10 mouse cellular contexts compared by ENCODE assay signal in genomic region chr5:73265460-73265859, GRCm38 (mm10). TPM values are rescaled to one million over a fixed set of nuclear protein-coding genes. Genes with fewer than 3 reads are reported as not detected.
A peak's percentile ranks its signal among the peaks of the same experiment; 100 is the strongest.
DNase-seq lines count a peak whose midpoint lies in the region; ATAC-seq lines count a peak whose summit lies in the region.
"Had no signal": no experiment of that assay in that cellular context is flagged by ENCODE, and none has a peak within 500 bp of the region (broad histone marks: within the 10 kb centered on the region; RNA-seq: fewer than 3 reads in every experiment).

No protein-coding gene starts in this region.

- 0 out of 2 replicates have a peak overlapping the region, but pooled peaks have one; percentile 12 for H3K27ac ChIP-seq in heart, embryonic 13.5 days (replicated peaks)
- H3K27ac ChIP-seq: liver, embryonic 14.5 days had no signal

- no peaks in the 10 kb centered on the region for H3K27me3 ChIP-seq in heart, embryonic 13.5 days (replicated peaks)

- H3K4me1 ChIP-seq in heart, embryonic 13.5 days: peaks cover 16% of the 10 kb centered on the region

- ATAC-seq in heart, embryonic 13.5 days (ENCODE audit: extremely low read depth, insufficient number of reproducible peaks, low FRiP score, low TSS enrichment): no peak
- ATAC-seq in neutrophil, adult 5-6 weeks (ENCODE audit: extremely low read depth, insufficient number of reproducible peaks, low FRiP score, poor library complexity, severe bottlenecking): peak; percentile 92

- H3K9ac ChIP-seq in heart, embryonic 13.5 days: no peak overlapping the region
- H3K9ac ChIP-seq: liver, embryonic 14.5 days had no signal

- H3K4me3 ChIP-seq in heart, embryonic 13.5 days: no peak overlapping the region

- H3K36me3 ChIP-seq in heart, embryonic 13.5 days: no peaks in the 10 kb centered on the region

- H3K4me2 ChIP-seq in heart, embryonic 13.5 days: no peak overlapping the region

- no peak for DNase-seq in heart, postnatal 4 days
- peak; percentile 90 for DNase-seq in CD4-positive, CD25-positive, alpha-beta regulatory T cell, adult 2 months (ENCODE audit: low read depth, low spot score)
- DNase-seq in gastrocnemius, postnatal 14 days: peak; percentile 30
- DNase-seq in layer of hippocampus, adult 11-12 months (ENCODE audit: low spot score): no peak
- no peak for DNase-seq in cerebellum, postnatal 10 days
- no peak for DNase-seq in Muller cell, postnatal 12 days (ENCODE audit: inconsistent ontology term)
- DNase-seq: kidney, adult 9 months had no signal

- 31% methylated on average over 5 of the region's 5 CpGs for WGBS in heart, embryonic 13.5 days

- intact Hi-C loops in gastrocnemius, postnatal 14 days (cut with DNase I; ENCODE audit: low total_unique reads): no loop called here

- H3K9me3 ChIP-seq in heart, embryonic 13.5 days: no peaks in the 10 kb centered on the region

RNA-seq across cellular contexts. Expression of gene Fryl, which starts 9.0 kb away (rescaled TPM):
- polyA plus RNA-seq in heart, embryonic 13.5 days (2015; fragmentation: Nextera tagmentation; extraction: Ambion mirVana): 27.3 and 28.8 TPM in 2 replicates
- total RNA-seq in heart, postnatal 4 days (2021): 10 to 100 TPM; 57.0 to 57.9 TPM
- 10 to 100 TPM; 18.5 to 19.5 TPM for total RNA-seq in gastrocnemius, postnatal 14 days (2021)
- 144 and 156 TPM in 2 replicates for total RNA-seq in neutrophil, adult 5-6 weeks (2017)

RNA-seq across cellular contexts. Expression of gene Ociad1, which starts 27.1 kb away (rescaled TPM):
- 220 and 251 TPM in 2 replicates for polyA plus RNA-seq in heart, embryonic 13.5 days (2015; fragmentation: Nextera tagmentation; extraction: Ambion mirVana)
- 100 to 1,000 TPM; 261 to 264 TPM for total RNA-seq in heart, postnatal 4 days (2021)
- 100 to 1,000 TPM; 155 to 159 TPM for total RNA-seq in gastrocnemius, postnatal 14 days (2021)
- 203 and 209 TPM in 2 replicates for total RNA-seq in neutrophil, adult 5-6 weeks (2017)

Comparison
In these comparisons a context has a peak if more than half of its experiments do, and no peak if none do; other contexts are left out.
1. DNase-seq: peak in CD4-positive, CD25-positive, alpha-beta regulatory T cell, adult 2 months (single experiment) and gastrocnemius, postnatal 14 days (single experiment); none in heart, postnatal 4 days (single experiment), layer of hippocampus, adult 11-12 months (single experiment), cerebellum, postnatal 10 days (0 of 2) and Muller cell, postnatal 12 days (single experiment).